Mouse (Mus musculus) A20 (cell line): ENCODE measurements around the gene Clmp.

ENCODE experiments used
- DNase-seq: peaks from one replicate; pipeline ENCODE4 v3.0.0-alpha.2; 2011; ENCODE audit warnings: low read depth, low spot score

Gene Clmp

DNA sequence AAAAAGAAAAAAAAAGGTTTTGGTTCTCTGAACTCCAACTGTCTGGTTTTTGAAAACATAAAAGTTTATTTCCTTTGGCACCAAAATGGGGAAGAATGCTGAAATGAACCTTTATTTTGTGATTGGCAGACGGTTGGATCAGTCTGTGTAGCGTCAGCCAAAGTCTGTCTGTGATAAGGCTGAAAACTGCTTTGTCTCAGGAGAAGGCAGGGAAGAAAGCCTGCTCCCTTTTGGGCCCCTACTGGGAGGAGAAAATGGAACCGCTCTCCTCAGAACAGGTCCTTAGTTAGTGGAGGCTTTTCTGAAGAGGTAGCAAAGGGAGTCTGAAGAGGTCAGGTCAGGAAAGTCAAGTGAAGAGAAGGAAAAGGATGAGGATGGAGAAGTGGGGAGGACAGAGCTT, 7.3 kb downstream of the Clmp start:
- no peak for DNase-seq

DNA sequence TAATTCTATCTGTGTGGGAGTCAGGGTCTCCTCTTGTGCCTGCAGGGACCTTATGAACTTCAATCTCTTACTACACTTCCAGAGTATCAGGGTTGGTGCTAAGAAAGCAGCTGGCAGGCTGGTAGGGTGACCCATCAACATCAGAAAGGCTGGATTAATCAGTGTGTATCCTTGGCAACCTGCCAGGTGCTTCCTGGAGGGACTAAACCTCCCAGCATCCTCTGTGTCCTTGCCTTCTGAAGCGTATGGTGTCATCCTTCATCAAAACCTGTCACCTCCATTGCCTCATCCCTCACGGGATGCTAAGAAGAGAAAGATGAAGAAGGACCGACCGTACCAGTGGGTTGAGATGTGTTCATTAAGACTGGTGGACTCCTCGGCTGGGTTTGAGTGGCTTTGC, 8.0 kb downstream of the Clmp start:
- no peak for DNase-seq

DNA sequence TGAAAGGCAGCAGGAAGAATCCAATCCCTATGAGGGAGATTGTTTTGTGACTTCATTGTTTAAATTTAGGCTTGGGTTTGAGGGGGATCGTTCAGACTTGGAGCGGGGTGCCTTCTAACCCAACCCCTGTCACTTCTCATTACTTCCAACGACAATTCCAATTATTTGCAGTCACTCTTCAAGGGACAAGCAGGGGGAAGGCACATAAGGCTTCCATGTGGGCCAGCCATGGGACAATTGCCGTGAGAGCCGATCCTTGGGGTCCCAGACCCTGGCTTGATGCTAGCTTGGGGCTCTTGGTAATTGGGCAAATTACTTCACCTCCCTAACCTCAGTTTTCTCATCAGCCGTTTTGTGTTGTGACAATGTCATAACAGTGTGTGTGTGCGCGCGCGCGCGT, 8.5 kb downstream of the Clmp start:
- DNase-seq: no peak

DNA sequence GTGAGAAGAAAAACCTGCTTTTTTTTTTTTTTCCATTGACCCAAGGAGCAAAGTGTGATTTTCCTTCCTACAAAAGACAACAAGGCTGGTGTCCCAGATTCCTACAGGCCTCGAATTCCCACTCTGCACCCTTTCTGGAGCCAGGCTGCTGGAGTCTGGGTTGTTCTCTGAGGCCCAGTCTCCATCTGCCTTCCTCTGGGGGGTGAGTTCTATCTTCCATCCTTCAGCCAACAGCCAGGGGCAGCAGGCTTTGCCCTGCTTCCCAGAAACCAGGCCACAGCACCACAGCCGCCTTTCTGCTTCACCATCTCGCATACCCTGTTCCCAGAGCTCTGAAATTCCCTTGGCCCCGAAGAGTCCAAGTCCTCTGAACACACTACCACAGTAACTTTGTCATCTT, 10.3 kb downstream of the Clmp start:
- DNase-seq: no peak

DNA sequence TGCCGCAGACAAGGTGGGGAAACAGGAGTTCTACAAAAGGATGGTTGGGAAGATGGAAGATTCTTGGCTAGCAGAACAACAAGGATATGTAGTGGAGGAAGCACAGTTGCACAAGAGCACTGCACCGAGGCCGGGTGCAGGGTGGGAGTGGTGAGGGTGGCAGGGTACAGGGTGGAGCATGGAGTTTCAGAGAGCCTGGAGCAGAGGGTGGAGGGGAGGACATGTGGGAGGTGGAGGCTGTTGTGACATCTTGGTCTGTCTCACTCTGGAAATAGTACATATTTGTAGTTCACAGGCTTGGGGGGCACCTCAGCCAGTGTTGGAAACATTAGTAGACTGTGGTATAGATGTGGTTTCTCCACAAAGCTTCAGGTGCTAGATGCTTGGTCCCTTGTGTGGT, 13.4 kb downstream of the Clmp start:
- no peak for DNase-seq

DNA sequence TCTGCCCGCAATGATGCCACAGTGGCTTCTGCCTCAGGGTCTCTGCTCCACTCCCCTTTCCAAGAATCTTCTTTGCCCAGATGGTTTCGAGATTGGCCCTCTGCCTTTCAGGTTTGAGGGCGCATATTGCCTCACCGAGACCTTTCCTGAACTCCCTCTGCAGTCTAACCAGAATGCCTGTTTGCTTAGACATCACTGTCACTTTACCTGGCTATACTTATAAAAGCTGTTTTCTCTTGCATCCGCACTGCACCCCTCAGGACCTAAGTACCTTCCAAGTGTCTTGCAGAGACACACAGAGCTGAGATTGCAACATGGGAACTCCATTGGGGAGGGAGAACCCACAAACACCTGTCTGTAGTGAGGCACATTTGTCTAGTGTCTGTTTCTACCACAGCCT, 14.5 kb downstream of the Clmp start:
- no peak for DNase-seq

DNA sequence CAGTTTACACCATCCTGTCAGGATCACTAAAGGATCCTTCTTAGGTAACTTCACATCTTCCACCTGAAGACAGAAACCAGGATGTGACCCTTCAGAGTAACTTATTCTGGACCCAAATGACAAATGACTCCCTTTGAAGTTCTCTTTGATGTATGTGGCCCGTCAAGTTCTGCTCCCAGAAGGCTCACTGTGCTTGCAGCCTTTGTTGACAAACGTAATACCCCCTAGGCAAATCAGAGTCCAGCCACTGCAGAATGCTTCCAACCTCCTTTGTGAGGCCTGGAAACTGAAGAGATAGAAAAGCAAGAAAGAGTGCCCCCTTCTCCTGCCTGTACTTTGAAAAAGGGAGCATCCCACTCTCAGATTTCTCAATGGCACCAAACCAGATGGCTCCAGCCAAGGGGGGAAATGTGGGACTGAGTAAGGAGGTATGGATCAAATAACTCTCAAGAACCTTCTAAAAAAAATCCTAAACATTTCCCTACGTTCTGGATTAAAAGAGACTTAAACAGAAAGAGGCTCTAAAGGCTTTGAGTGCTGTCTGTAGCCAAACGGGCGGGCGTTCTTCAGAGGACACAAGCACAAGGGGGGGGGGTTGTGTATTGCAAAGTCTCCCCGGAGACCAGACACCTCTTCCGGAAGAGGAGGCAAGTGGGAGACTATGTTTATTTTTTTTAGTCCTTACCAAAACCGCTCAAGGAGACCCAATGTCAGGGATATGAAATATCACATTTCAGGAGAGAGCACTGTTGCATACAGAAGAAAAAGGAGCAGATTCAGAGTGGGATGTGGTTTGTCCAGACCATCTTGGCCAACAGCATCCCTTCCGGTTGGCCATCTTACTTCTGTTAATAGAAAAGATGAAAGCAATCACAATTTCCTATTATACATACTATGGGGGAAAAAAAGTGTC, 18.9 kb downstream of the Clmp start:
- DNase-seq: no peak

DNA sequence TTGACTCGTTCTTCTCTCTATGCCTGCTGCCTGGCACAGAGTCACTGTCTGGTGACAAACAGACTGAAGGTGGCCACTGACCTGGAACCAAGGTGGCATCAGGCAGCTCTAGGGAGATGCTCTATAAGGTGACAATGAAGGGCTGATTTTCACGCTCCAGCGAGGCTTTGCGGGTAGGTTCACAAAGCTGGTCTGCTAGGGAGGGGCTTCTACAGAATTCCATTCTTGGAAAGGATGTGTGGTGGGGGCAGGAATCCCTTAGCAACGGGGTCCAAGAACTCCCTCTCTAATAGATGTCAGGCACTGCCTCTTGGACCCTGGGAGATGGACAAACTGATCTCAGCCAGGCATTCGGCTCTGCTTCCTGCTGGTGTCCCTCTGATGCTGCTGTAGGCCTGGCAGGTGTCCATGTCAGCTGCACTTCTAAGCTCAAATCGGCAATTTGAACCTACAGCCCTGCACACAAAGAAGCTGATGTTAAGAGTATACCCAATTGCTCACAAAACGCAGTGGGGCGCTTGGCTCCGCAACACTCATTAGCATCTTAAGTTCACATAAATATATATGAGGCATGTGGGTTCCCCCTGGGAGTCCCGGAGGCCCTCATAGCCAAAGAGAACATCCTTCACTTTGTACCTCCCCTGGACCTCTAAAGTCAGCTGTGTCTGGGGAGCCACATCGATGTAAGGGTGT, 22.8 kb downstream of the Clmp start:
- DNase-seq: no peak

DNA sequence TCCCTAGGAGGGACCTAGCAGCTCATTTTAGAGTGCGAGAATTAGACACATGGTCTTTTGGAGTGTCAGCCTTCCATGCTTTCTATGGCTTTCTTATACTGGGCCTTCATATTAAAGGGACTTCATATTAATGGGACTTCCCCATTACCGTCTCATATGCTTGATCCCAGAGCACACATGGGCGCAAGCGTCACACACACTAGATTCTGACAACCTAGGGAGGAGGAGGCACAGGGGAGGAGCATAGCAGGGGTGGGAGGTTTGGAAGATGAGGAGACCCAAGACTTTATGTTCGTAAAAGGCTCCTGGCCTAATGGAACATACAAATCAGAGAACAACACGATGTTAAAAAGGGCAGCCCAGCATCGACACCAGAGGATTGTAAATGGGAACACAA, 23.4 kb downstream of the Clmp start:
- DNase-seq: no peak

DNA sequence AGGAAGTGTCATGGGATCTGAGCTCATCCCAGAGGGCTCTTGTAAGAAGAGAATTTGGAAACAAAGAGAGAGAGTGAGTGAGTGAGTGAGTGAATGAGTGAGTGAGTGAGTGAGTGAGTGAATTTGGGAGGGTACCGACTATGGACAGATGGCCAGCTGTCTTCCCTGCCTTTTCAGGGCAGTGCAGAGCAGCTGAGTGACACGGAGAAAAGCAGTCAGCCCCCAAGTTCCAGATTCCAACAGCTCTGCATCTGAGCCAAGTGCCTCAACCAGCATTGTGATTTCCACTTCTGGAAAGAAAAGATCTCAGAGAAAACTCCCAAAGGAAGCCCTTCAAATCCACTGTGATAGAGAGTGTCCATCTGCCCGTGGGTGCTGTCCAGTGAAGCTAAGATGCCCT, 23.8 kb downstream of the Clmp start:
- DNase-seq: no peak

DNA sequence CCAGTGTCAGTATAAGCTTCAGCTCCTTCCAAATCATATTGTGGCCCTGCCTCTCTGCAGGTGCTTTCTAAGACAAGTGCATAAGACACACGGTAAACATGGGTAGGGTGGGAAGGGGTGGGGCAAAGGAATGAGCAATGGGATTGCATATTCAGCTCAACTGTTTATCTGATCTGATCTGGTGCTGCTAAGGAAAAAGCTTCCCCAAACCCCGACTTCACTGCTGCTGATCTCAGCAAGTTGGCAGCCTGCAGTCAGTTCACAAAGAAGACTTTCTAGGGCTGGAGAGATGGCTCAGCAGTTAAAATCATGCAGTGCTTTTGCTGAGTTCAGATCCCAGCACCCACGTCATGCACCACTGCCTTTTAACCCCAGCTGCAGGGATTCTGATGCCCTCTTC, 24.2 kb downstream of the Clmp start:
- no peak for DNase-seq

DNA sequence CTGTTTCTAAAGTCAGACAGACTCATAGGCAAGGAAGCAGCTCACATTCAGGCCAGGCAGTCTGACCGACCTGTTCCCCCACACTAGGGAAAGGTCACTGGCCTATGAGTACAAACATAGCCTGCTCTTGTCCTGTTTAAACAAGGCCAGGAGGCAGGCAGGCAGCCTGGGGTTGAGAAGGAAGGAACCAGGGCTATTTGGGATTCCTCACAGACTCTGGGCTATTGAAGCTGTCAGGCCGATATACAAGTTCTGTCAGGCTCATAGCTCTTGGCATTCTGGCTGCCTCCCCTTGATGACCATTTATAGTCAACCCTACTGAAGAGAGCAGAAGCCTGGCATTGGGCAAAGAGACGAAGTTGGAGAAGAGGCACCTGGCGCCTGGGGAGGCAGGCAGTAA, 25.9 kb downstream of the Clmp start:
- no peak for DNase-seq

DNA sequence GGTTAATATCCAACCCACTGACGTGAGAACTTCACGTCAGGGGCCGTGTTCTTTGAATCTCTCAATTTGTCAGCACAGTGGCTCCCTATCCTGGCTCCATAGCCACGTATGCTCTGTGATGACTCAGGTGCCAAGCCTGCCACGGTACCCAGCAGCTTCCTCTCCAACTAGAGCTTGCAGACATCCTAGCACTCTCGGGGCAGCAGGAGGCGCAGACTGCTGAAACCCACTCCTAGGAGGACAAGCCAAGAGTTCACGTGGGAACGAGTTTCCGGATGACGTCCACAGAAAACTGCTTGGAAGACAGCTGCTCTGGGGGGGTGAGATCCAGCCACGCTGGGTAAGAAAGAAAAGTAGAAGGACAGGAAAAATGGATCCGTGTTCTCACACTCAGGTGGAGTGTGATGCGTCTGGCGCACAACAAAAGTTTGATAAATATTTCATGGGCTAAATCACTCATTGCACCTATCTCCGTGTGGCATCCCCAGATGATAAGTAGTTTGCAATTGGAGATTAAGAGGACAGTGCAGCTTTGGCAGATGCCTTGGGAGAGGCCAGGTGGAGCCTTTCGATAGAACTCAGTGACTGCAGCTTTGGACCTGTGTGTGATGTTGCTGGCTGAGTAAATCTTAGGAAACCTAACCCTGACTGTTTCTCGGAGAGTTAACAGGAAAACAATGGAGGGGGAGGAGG, 31.6 kb downstream of the Clmp start:
- DNase-seq: no peak

DNA sequence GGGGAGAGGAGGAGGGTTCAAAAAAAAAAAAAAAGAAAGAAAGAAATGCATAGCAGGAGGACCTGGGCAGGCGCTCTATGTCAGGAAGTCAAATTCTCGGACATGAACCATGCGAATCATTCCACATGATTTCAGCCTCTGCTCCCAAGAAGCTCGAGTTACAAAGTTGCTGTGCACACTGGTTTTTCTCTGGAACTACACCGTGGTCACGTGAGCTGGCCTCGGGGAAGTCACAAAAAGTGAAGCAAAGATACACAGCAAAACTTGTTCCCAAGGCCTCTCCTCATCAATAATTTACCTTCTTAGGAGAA, 32.1 kb downstream of the Clmp start:
- no peak for DNase-seq

DNA sequence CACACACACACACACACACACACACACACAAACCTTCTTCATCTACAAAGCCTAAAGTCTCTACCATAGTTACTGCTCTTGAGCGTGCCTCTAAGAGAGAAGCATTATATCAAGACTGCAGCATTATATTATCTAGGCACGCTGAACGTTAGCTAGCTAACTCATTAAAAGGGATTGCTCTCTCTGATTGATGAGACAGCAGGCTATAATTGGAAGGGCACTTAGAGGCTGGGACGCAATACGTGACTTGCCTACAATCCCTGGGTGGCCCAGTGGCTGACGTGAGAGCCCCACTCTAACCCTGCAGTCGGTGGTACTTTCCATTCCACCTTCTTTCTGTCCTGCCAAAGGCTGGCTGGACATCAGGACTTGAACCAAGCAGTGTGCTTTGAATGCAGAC, 35.1 kb downstream of the Clmp start:
- no peak for DNase-seq

DNA sequence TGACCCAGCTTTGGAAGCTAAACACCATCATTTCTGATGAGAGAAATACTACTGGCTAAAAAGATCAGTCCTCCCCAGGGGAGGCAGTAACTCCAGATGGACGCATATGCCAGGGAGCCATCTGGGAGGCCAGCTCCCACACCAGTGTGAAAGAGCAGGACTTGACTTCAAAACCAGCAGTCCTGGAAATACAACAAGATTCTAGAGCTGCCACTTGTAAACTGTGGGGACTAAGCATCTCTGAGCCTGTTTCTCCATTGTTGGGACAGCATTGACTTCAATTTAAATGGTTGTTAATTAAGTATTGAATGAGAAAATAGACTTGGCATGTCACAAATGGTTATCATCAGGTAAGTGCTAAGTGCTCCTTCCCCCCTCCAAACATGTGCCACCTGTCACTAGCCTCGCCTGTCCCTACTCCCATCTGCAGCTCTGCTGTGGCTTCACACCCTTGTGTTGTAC, 37.6 kb downstream of the Clmp start:
- DNase-seq: no peak

DNA sequence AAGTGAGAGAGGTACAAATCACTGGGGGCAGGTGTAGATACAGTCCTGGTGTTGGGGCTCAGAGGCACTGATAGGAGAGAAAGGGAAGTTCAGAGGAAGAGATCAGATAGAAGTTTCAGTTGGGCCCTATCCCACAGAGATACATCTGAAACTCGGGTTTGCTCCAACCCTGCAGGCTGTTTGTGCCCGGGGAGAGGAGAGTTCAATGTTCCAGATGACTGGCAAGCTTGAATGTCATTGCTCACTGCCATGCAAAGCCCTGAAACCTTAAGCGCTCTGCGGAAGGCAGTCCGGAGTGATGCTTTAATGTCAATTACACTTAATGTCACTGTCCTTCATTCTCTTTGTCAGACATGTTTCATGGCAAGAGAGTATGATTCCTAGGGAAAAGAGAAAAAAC, 39.2 kb downstream of the Clmp start:
- DNase-seq: no peak

DNA sequence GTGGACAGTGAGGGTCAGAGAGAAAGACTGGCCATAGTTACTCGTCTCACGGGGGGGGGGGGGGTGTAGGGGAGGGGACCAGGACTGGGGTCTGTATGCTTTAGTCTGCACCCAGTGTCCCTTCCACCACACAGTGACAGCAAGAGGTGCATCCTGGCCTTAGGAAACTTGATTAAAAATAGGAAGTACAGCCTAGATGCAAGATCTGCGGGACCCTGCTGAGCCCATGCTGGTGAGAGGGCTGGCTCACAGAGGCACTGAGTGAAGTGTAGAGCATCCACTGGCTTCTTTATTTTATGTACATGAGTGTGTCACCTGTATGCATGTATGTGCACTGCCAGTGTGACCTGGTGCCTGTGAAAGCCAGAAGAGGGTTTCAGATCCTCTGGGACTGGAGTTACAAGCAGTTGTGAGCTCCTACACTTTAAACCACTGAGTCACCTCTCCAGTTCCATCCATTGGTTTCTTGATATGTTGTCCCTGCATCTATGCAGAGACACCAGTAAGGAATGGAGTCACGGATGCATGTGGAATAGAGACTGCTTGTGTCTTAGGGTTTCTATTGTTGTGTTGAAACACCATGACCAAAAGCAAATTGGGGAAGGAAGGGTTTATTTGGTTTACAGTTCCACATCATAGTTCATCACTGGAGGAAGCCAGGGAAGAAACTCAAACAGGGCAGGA, 41.5 kb downstream of the Clmp start:
- DNase-seq: no peak

DNA sequence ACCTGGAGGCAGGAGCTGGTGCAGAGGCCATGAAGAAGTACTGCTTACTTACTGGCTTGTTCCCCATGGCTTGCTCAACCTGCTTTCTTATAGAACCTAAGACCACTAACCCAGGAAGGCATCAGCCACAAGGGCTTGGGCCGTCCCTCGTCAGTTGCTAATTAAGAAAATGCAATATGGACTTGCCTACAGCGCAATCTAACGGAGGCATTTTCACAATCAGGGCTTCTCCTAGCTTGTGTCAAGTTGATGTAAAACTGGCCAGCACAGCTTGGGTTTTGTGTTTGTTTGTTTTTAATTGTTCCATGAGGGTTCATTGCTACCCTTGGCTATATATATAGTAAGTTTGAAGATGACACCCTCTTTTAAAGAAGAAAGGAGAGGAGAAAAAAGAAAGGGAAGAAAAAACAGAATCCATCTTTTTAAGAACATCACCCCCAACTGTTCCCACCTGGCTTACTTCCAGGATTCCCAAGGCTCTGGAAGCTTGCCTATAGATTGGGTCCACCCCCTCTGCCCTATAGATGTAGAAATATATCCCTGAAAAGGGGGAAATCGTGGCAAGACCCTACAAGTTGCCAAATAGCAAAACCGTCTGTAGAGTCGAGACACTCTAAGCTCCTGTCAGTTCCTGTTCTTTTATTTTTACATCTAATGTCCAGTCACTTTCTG, 42.2 kb downstream of the Clmp start:
- DNase-seq: no peak

DNA sequence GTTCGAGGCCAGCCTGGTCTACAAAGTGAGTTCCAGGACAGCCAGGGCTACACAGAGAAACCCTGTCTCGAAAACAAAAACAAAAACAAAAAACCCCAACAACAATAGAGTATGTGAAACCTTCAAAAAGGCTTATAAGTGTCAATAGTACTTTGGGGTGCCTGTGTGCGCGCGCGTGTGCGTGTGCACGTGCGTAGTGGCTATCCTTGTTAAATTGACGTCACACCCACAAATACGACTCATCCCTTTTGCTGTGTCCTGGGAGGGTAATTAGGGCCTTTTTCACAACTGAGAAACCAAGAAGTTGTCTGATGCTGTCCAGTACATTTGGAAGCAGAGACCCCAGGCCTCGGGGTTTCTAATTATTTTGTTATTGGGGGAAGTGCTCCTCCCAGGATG, 44.5 kb downstream of the Clmp start:
- DNase-seq: no peak

DNA sequence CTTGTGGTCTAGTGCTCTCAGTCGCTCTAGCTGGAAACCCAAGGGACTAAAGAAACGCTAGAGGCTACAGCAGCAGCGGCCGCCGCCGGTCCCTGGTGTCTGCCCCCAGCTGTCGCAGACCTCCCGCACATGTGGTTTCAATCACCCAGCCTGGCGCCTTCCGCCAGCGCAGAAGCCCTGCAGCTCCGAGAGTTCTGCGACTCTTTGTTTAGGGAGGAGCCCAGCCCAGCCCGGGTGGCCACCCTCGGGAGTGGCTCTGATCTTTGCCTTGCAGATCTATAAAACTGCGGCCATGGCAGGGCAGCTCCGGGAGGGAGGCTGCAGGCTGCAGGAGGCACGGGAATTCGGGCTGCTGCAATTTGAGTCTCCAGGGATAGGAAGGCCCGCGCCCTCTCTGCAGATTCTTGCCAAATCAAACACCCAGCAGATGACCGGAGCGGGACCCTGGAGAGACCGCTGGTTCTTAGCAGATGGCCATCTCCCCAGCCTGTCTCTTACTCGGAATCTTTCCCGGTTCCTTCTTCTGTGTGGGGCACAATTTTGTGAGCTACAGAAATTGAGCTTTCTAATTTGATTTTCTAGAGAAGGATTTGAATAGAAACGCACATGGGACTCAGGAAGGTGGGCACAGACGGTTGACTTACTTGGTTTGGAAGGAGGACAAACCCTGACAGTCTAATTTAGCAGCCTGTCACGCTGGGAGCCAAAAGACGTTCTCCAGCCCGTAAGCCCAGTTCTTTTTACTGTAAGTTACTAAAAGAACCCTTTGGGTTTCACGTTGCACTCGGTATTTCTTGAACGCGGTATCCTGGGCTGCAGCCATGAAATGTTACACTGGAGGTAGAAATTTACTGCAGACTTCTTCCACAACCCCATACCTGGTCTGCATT, 45.2 kb downstream of the Clmp start:
- no peak for DNase-seq
